Mouse (Mus musculus) thymus, postnatal 0 days (tissue): ENCODE measurements around the gene Arl3. TPM values are rescaled to one million over a fixed set of nuclear protein-coding genes. Genes with fewer than 3 reads are reported as not detected.

ENCODE experiments used
- DNase-seq: peaks from one replicate; pipeline ENCODE4 v3.0.0-alpha.2; 2015; ENCODE audit warnings: low spot score
- polyA plus RNA-seq: library from polyadenylated mRNA; unstranded; fragments of >200 nt; fragmentation: Nextera tagmentation; extraction: Ambion mirVana; gene quantifications from 2 replicates; pipeline ENCODE4 v1.2.1, GENCODE M21; 2015

Arl3 gene
- 47.5 and 52.3 TPM in 2 replicates for polyA plus RNA-seq

DNA sequence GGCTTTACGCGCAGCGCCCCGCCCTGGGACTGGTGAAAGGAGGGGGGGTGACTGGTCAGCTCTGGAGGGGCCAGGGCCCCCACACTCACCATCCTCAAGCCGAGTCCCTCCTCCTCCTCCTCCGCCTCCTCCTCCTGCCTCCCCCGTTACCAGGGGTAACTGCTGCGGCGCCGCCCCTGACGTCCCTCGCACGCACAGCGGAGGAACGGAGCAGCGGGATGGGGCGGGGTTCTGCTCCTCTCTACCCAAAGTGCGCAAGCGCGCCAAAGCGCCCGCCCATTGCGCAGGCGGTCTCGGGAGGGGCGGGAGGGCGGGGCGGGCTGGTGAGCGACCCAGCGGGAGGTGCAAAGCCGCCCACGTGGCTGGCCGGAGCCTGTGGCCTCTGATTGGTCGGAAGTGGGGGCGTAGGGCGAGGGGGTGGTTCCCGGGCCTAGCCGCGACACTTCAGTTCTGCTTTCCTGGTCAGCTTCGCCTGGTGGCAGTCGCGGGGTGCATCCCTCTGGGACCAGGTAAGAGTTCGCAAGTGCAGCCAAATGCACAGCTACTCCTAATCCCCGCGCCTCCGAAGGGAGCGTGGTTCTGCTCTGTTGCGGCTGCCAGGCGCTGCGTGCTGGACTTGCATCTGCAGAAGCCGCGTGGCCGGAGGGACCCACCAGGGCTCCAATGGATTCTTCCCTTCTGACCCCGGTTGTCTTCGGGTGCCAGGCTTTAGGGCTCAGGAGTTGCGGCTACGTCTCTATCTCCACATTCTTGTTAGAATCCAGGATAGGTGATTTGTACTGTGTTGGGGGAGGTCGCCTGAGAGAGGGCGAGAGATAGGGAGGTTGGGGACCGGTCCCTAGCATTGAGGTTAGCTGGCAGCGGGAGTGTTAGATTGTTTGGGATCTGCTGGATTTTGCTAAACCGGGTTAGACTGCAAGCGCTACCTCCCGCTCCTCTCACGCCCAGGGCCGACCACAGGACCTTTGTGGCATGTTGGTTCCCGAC is at the start of gene Arl3, which contains the start of gene Sfxn2:
Arl3 (minus strand) TSS at position 248 of the 987 bp plus-strand sequence.
Sfxn2 (plus strand) TSS at position 415 of the 987 bp plus-strand sequence.
- peak; percentile 98 for DNase-seq

- DNase-seq = no peak
Measured at GRCm38 (mm10) chr19:46622659-46623193, 49.7 kb upstream of the Arl3 start.

GRCm38 (mm10) chr19:46621236-46622183 is 48.5 kb upstream of the Arl3 start:
- no peak for DNase-seq

GRCm38 (mm10) chr19:46620016-46620808 is 47.2 kb upstream of the Arl3 start:
- peak; percentile 73 for DNase-seq

DNA sequence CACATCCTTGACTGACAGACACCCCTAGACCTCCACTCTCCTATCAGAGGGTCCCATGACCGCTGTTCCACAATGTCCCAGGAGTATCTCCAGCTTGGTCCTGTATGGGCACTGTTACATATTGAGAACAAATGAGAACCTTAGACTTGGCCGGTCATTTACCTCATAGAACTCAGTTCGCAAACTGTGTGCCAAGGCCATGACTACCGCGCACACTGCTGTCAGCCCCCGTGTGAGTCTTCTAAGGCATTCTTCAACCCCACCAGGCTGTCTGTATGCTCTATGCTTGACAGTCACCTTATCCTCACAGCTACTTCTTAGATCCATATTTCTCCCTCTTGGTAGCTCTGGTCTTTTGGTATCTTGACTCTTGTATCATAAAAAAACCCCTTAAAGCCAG is 46.5 kb upstream of the Arl3 start:
- no peak for DNase-seq

- no peak for DNase-seq
Measured at GRCm38 (mm10) chr19:46619001-46619400, 46.0 kb upstream of the Arl3 start.

GRCm38 (mm10) chr19:46618322-46618721 is 45.3 kb upstream of the Arl3 start:
- no peak for DNase-seq

GRCm38 (mm10) chr19:46617361-46617760 is 44.4 kb upstream of the Arl3 start:
- DNase-seq = no peak

GRCm38 (mm10) chr19:46616378-46616777 is 43.4 kb upstream of the Arl3 start:
- no peak for DNase-seq

GRCm38 (mm10) chr19:46608158-46608557 is 35.2 kb upstream of the Arl3 start:
- no peak for DNase-seq

GRCm38 (mm10) chr19:46607424-46607823 is 34.4 kb upstream of the Arl3 start:
- peak; percentile 64 for DNase-seq

GRCm38 (mm10) chr19:46606718-46607117 is 33.7 kb upstream of the Arl3 start:
- peak; percentile 47 for DNase-seq

DNA sequence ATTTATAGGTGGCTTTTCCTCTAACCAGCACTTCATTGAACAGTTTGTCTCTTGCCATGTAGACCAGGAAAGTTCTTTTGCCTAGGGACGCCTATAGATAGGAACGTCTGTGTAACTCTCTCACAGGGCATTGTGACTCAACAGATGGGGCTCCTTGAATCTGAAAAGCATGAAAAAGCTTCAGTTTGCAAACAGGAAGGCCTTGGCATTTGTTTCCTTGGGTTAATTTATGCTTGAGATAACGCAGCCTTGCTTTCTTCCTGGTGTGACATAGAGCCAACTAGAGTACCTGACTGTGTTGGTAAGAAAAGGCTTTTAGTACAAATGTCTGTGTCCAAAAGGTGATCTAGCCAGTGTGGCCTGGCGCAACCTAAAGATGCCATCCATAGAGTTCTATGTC is 29.4 kb upstream of the Arl3 start:
- no peak for DNase-seq

GRCm38 (mm10) chr19:46601491-46601890 is 28.5 kb upstream of the Arl3 start:
- DNase-seq = no peak

- DNase-seq = no peak
Measured at GRCm38 (mm10) chr19:46600371-46600770, 27.4 kb upstream of the Arl3 start.

- DNase-seq = no peak
Measured at GRCm38 (mm10) chr19:46599375-46600256, 26.6 kb upstream of the Arl3 start.

GRCm38 (mm10) chr19:46598720-46599252 is 25.8 kb upstream of the Arl3 start, which contains the start of gene Wbp1l:
Gene Wbp1l (plus strand): TSS chr19:46599084.
- peak; percentile 99 for DNase-seq

DNA sequence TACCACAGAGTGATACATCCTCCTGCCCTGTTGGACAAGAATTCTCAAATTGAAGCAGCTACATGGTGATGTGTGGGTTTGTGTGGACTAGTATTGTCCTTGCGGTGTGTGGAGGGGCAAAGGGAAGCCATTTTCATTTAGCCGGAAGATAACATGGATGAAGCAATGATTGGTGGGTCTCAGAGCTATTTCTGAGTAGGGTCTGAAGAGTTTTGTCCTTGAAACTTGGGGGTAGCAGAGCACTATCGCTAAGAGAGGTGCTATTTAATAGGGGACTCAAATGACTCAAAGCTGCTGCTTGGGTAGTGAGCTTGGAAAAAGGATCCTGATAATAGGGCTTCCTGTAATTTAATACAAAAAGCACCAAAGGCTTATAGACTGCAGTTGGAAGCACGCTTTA is 25.2 kb upstream of the Arl3 start:
- DNase-seq = no peak
